9 mouse cellular contexts compared by ENCODE assay signal in genomic region chr8:120494903-120495302, GRCm38 (mm10).
DNase-seq lines count a peak whose midpoint lies in the region; ATAC-seq and TF ChIP-seq lines count a peak whose summit lies in the region.
"Had no signal": no experiment of that assay in that cellular context is flagged by ENCODE, and none has a peak within 500 bp of the region (broad histone marks: within the 10 kb centered on the region; RNA-seq: fewer than 3 reads in every experiment).

No protein-coding gene starts in this region.

- H3K27me3 ChIP-seq in embryonic facial prominence, embryonic 10.5 days (replicated peaks; ENCODE audit: low read depth, poor library complexity, severe bottlenecking): peaks cover 35% of the 10 kb centered on the region
- H3K27me3 ChIP-seq in heart, embryonic 10.5 days (ENCODE audit: insufficient read depth, poor library complexity, severe bottlenecking): no peaks in the 10 kb centered on the region
- H3K27me3 ChIP-seq: Patski had no signal

- no peaks in the 10 kb centered on the region for H3K9me3 ChIP-seq in embryonic facial prominence, embryonic 10.5 days
- no peaks in the 10 kb centered on the region for H3K9me3 ChIP-seq in heart, embryonic 10.5 days

- no peak for TF ChIP-seq CTCF in lung, adult 2 months (IDR thresholded peaks at IDR 0.05; ENCODE audit: insufficient read depth, low read length)

- H3K4me3 ChIP-seq in embryonic facial prominence, embryonic 10.5 days: no peak overlapping the region
- H3K4me3 ChIP-seq in heart, embryonic 10.5 days: 0 out of 2 replicates have a peak overlapping the region, but pooled peaks have one; percentile 31
- no peak overlapping the region for H3K4me3 ChIP-seq in lung, adult 2 months (replicated peaks; ENCODE audit: extremely low read depth, low read depth, low read length)

- no peak for TF ChIP-seq POLR2A in lung, adult 2 months (IDR thresholded peaks at IDR 0.05; ENCODE audit: borderline replicate concordance, extremely low read depth, low read depth, low read length)

- peak; percentile 53 for DNase-seq in ovary, adult 18-20 months (ENCODE audit: low spot score)
- DNase-seq in ovary, postnatal 10 days (ENCODE audit: low spot score): no peak
- no peak for DNase-seq in embryonic facial prominence, embryonic 10.5 days (ENCODE audit: low spot score)
- no peak for DNase-seq in heart, embryonic 10.5 days (ENCODE audit: low spot score)
- DNase-seq in kidney, adult 8-10 months: peak; percentile 94 to 95
- DNase-seq in lung, adult 2 months: peak; percentile 79
- peak; percentile 72 for DNase-seq in ovary, postnatal 36 days (ENCODE audit: low spot score)

- 0 out of 2 replicates have a peak, but pooled peaks cover 2% of the 10 kb centered on the region for H3K36me3 ChIP-seq in embryonic facial prominence, embryonic 10.5 days (replicated peaks)
- no peaks in the 10 kb centered on the region for H3K36me3 ChIP-seq in heart, embryonic 10.5 days

- peak overlapping the region; percentile 45 for H3K27ac ChIP-seq in embryonic facial prominence, embryonic 10.5 days (replicated peaks)
- H3K27ac ChIP-seq in heart, embryonic 10.5 days: peak overlapping the region; percentile 84

- 57% methylated on average over 15 of the region's 15 CpGs for WGBS in embryonic facial prominence, embryonic 10.5 days
- 49% methylated on average over 15 of the region's 15 CpGs for WGBS in heart, embryonic 10.5 days
- 15% methylated on average over 15 of the region's 15 CpGs for WGBS in lung, adult 2 months

- peaks cover 96% of the 10 kb centered on the region for H3K4me1 ChIP-seq in embryonic facial prominence, embryonic 10.5 days
- peaks cover 98% of the 10 kb centered on the region for H3K4me1 ChIP-seq in heart, embryonic 10.5 days
- peaks cover 61% of the 10 kb centered on the region for H3K4me1 ChIP-seq in lung, adult 2 months (ENCODE audit: control insufficient read depth, insufficient read depth, low read length)

- no peak for ATAC-seq in monocyte, adult 5-6 weeks (replicated peaks; ENCODE audit: insufficient number of reproducible peaks, low FRiP score, low TSS enrichment, poor library complexity, severe bottlenecking)
- ATAC-seq: Patski had no signal

Comparison
In these comparisons a context has a peak if more than half of its experiments do, and no peak if none do; other contexts are left out.
1. DNase-seq: peak in ovary, adult 18-20 months (single experiment), kidney, adult 8-10 months (2 of 2), lung, adult 2 months (single experiment) and ovary, postnatal 36 days (single experiment); none in ovary, postnatal 10 days (single experiment), embryonic facial prominence, embryonic 10.5 days (single experiment) and heart, embryonic 10.5 days (single experiment).